Mouse (Mus musculus) right cerebral cortex, postnatal 10 days (tissue): ENCODE measurements around the gene Zfp871.
A peak's percentile ranks its signal among the peaks of the same experiment; 100 is the strongest.

Experiments
- DNase-seq, 2 experiments: peaks; one replicate each; pipeline ENCODE4 v3.0.0; 2021; ENCODE audit warnings: low spot score in 2 of 2

The Zfp871 gene

GRCm38 (mm10) chr17:32788094-32788559 lies at the start of gene Zfp871:
Zfp871 (minus strand) TSS chr17:32788287.
- peak; percentile 93 to 97 for DNase-seq

GRCm38 (mm10) chr17:32830418-32830782 lies 42.3 kb upstream of the Zfp871 start:
- DNase-seq, result no peak

- DNase-seq, result peak; percentile 89 to 94
Measured at GRCm38 (mm10) chr17:32829540-32830417, 41.7 kb upstream of the Zfp871 start, which contains the start of gene Zfp799. Zfp799 (minus strand) TSS chr17:32830261.

DNA sequence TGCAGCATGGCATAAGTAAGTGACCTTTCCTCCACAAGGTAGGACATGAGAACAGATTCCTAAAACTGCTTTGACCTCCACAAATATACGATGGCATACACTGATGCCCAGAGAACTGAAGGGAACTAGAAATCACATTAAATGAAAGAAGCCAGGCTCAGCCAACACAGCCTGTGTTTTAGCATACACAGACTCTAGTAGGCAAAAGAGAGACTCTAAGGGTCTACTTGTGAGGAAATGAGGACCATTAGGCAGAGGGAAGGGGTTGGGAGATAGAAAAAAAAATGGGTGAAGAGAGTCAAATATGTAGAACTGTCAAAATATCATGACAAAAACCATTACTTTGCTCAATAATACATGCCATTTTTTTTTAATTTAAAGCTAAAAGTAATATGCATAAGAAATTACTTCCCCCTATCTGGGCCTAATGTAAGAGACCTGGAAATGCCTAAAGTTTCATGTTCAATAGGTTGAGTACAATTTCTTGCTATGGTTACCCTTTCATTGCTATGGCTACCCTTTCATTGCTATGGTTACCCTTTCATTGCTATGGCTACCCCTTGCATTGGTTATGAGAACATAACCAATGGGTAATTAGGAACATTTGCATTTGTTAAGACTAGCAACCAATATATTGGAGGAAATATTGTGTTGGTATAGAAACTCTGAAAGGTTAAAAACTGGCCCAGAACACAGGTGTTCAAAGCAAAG lies 28.1 kb upstream of the Zfp871 start:
- DNase-seq, result no peak

GRCm38 (mm10) chr17:32814136-32814535 lies 26.0 kb upstream of the Zfp871 start:
- no peak for DNase-seq

GRCm38 (mm10) chr17:32810648-32811047 lies 22.6 kb upstream of the Zfp871 start:
- no peak for DNase-seq

GRCm38 (mm10) chr17:32809544-32810374 lies 21.7 kb upstream of the Zfp871 start, which contains the start of gene Zfp811:
Zfp811 (minus strand) TSS chr17:32809931.
- peak; percentile 78 to 88 for DNase-seq

DNA sequence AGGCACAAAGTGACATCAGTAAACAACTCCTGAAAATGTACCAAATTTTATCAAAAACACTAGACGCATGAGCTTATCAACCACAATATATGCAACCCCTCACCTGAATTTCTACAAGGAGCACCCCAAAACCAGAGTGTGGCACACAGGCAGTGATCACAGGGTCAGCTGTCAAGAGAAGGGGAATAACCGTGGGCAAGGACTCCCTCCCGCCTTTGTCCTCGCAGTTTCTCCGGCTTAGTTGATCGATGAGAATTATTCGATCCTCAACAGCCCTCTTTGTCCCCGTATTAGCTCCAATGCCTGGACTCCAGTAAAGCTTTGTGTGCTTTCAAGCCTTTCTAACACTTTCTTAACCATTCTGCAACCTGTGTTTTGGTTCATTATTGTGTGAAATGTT lies 20.8 kb upstream of the Zfp871 start:
- no peak for DNase-seq

- DNase-seq, result no peak
Measured at GRCm38 (mm10) chr17:32789244-32789643, 1.2 kb upstream of the Zfp871 start.

- no peak for DNase-seq
Measured at GRCm38 (mm10) chr17:32788576-32788975, 489 bp upstream of the Zfp871 start.

DNA sequence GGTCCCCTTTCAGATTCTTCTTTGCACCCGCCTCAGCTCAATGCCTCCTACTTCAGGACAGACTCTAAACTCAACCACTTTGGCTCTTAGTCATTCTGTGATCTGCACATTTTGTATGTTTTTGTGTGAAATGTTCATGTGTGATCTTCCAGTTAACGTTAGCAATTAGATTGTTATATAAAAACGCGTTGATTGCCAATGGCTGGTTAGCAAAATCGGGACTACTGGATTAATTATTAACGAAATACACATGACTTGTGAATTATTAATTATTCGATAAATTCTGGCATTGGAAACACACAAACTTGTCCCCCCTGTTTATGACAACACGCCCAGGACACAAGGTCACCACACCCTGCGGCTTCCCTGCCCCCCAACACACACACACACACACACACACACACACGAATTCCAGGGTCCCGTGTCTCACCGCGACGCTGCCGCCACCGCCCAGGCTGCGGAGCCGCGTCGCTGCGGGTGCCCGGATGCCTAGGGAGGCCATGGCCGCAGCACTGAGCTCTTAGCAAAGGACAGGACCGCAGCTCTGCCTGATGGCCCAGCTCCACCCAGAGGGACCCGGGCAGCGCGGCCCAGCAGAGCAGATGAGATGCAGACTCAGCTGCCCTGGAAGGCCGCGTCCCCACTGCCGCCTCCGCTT lies 522 bp downstream of the Zfp871 start:
- DNase-seq, result peak in 1 of 2 experiments; percentile 58

- no peak for DNase-seq
Measured at GRCm38 (mm10) chr17:32786944-32787343, 1.1 kb downstream of the Zfp871 start.

DNA sequence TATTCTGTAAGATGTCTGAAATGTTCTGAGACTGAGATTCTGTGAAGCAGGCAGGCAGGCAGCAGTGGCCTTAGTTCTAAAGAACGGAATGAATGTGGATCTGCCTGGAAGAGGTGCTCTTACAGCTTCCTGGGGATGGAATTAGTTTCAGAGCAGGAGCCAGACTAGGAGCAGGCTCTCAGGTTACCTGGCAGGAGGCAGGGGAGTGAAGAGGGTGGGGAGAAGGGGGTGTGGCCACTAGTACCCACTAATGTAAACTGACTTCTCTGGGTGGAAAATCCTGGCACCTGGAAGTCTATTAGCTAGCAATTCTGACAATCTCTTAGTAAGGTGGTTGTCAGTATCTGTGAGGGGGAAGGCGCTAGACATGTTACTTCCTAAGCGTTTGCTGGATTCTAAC lies 2.4 kb downstream of the Zfp871 start:
- DNase-seq, result no peak

- no peak for DNase-seq
Measured at GRCm38 (mm10) chr17:32777564-32777963, 10.5 kb downstream of the Zfp871 start.

- no peak for DNase-seq
Measured at GRCm38 (mm10) chr17:32771213-32771612, 16.9 kb downstream of the Zfp871 start.

DNA sequence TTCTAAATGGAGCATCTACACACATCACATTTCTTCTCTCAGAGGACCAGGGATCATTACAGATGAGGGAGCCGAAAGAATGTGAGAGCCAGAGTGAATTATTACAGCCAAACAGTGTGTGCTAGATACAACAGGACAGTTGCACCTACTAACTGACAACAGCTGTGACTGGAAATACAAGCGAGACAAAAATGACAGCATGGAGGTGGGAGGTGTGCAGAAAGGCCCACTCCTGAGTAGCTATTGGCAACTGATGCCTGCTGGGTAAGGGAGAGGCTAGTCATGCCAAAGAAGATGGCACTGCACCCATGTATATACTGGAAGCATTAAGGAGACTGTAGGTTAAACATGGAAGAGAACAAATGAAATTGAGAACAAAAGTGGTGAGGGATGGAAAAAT lies 21.7 kb downstream of the Zfp871 start:
- no peak for DNase-seq

GRCm38 (mm10) chr17:32757331-32757730 lies 30.8 kb downstream of the Zfp871 start:
- no peak for DNase-seq

GRCm38 (mm10) chr17:32753634-32754033 lies 34.5 kb downstream of the Zfp871 start:
- peak in 1 of 2 experiments; percentile 34 for DNase-seq

DNA sequence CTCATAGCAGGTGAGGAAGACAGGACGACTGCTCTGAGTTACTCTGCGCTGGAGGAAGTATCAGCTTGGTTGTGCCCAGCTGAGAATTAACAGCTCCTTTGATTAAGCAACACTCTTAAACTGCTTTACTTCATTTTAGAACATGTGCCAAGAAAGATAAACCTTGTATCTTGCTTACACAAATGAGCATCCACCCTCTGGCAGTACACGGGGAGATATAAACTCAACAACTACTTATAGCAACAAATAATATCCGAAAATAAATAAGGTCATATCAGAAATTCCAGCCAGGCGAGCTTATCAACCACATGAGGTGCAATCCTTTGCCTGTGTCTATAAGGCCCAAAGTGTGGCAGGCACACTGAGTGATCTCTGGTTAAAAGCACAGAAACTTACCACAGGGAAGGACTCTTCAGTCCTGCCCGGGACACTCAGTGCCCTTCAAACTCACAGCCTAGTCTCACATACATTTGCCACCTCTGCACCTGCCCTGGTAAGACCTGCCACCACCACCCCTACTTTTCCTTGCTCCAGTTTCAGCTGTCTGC lies 35.2 kb downstream of the Zfp871 start:
- no peak for DNase-seq

GRCm38 (mm10) chr17:32750611-32751010 lies 37.5 kb downstream of the Zfp871 start:
- DNase-seq, result no peak

- DNase-seq, result no peak
Measured at GRCm38 (mm10) chr17:32741057-32741456, 47.0 kb downstream of the Zfp871 start.
